Mouse (Mus musculus) cerebellum, adult 2 months (tissue): Measurements from ENCODE around the gene Dspp.
A peak's percentile ranks its signal among the peaks of the same experiment; 100 is the strongest.

ENCODE experiments used
- CTCF ChIP-seq: fragments of 200-500 bp; IDR thresholded peaks from 2 replicates; pipeline ENCODE4 v1.5.1; 2011; ENCODE audit warnings: low read depth, mild to moderate bottlenecking, control low read depth, low read length, moderate library complexity, borderline replicate concordance; ENCODE audit not compliant: insufficient read depth
- POLR2A ChIP-seq: fragments of 200-500 bp; IDR thresholded peaks from 2 replicates; pipeline ENCODE4 v1.6.1; 2011; ENCODE audit warnings: low read length, control low read depth, borderline replicate concordance; ENCODE audit not compliant: insufficient read depth

DNA sequence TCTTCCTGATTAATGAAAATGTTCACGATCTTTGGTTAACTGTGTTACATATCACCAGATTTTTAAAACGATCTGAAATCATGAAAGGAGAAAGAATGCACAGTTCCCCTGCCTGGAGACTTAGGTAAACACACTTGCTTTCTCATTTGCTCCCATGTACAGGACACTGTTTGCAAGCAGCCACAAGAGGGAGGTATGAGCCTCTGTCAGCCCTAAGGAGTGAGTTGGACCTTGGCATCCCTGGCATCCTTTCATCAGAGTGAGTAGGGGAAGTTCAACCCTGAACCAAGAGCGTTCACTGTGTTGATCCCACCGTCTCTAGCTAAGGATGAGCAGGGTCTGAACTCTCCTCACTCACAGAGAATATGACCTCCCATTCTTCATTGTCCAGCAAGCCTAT lies 39.0 kb upstream of the Dspp start:
- peak; percentile 43; the same call in 1 of the 2 replicates for TF ChIP-seq CTCF
- TF ChIP-seq POLR2A, result no peak
